Mouse (Mus musculus) megakaryocyte, embryonic 14.5 days (primary cell): ENCODE data around the gene Slc26a10. TPM values are rescaled to one million over a fixed set of nuclear protein-coding genes. Genes with fewer than 3 reads are reported as not detected.
"Not testable (repeated sequence)": the region's sequence is repeated elsewhere in the genome, so short reads cannot be mapped to it uniquely, and the experiment has no call there.

Experiments used
- H3K27me3 ChIP-seq: replicated peaks from 2 replicates; pipeline ENCODE3; 2012; ENCODE audit warnings: inconsistent platforms
- H3K36me3 ChIP-seq: replicated peaks from 2 replicates; pipeline ENCODE3; 2012; ENCODE audit warnings: low read length, inconsistent platforms, mixed read lengths
- H3K4me1 ChIP-seq: 2 replicates; pipeline ENCODE4 v1.6.1; 2012; ENCODE audit warnings: inconsistent platforms
- H3K4me3 ChIP-seq: replicated peaks from 2 replicates; pipeline ENCODE3; 2012; ENCODE audit warnings: moderate library complexity, mild to moderate bottlenecking, inconsistent platforms
- H3K9me3 ChIP-seq: 2 replicates; pipeline ENCODE4 v1.6.1; 2012; ENCODE audit warnings: inconsistent platforms
- FLI1 ChIP-seq: IDR thresholded peaks from 2 replicates; pipeline ENCODE4 v1.6.1; 2012; ENCODE audit warnings: low read length, inconsistent platforms, mixed read lengths
- GATA1 ChIP-seq: IDR thresholded peaks from 3 replicates; pipeline ENCODE4 v1.6.1; 2012; ENCODE audit warnings: mixed read lengths, low read length, inconsistent platforms, borderline replicate concordance
- polyA plus RNA-seq: library from polyadenylated mRNA; stranded (reverse); fragments of >175 nt; gene quantifications from 2 replicates; pipeline ENCODE4 v1.2.3, GENCODE M21; 2012; ENCODE audit warnings: low replicate concordance; ENCODE audit not compliant: insufficient read depth

The Slc26a10 gene
- polyA plus RNA-seq, 1 experiment: 0.23 TPM

GRCm38 (mm10) chr10:127135118-127135836 lies 45.2 kb downstream of the Slc26a10 start:
- Histone ChIP-seq H3K4me3 (no peak overlapping the region), H3K4me1 (peaks cover 48% of the 10 kb centered on the region)
- TF ChIP-seq FLI1: no peak
- TF ChIP-seq GATA1: no peak

GRCm38 (mm10) chr10:127134394-127135035 lies 45.9 kb downstream of the Slc26a10 start:
- H3K27me3 ChIP-seq, H3K4me3 ChIP-seq, H3K36me3 ChIP-seq, H3K9me3 ChIP-seq: not testable (repeated sequence)
- peaks cover 51% of the 10 kb centered on the region for H3K4me1 ChIP-seq

More at GRCm38 (mm10) chr10:127135118-127135836, 45.2 kb downstream of the Slc26a10 start:
- H3K36me3 ChIP-seq: no peaks in the 10 kb centered on the region
- H3K27me3 ChIP-seq: no peaks in the 10 kb centered on the region
- no peaks in the 10 kb centered on the region for H3K9me3 ChIP-seq

GRCm38 (mm10) chr10:127132469-127132868 lies 48.0 kb downstream of the Slc26a10 start:
- TF ChIP-seq FLI1 (no peak), GATA1 (no peak)
- no peak overlapping the region for H3K4me3 ChIP-seq
- H3K27me3 ChIP-seq: no peaks in the 10 kb centered on the region
- H3K4me1 ChIP-seq: peaks cover 68% of the 10 kb centered on the region
- no peaks in the 10 kb centered on the region for H3K36me3 ChIP-seq
- no peaks in the 10 kb centered on the region for H3K9me3 ChIP-seq

- no peaks in the 10 kb centered on the region for H3K9me3 ChIP-seq
- H3K27me3 ChIP-seq: no peaks in the 10 kb centered on the region
- H3K4me1 ChIP-seq: peaks cover 73% of the 10 kb centered on the region
- TF ChIP-seq GATA1 (no peak), FLI1 (no peak)
- peak overlapping the region; percentile 46 for H3K4me3 ChIP-seq
- H3K36me3 ChIP-seq: no peaks in the 10 kb centered on the region
Observed at GRCm38 (mm10) chr10:127129431-127129830, 51.0 kb downstream of the Slc26a10 start.

- no peak for TF ChIP-seq FLI1
- no peak for TF ChIP-seq GATA1
- no peaks in the 10 kb centered on the region for H3K36me3 ChIP-seq
- no peak overlapping the region for H3K4me3 ChIP-seq
- H3K4me1 ChIP-seq: peaks cover 82% of the 10 kb centered on the region
- no peaks in the 10 kb centered on the region for H3K27me3 ChIP-seq
- no peaks in the 10 kb centered on the region for H3K9me3 ChIP-seq
Observed at GRCm38 (mm10) chr10:127127711-127128279, 52.6 kb downstream of the Slc26a10 start.

- Histone ChIP-seq H3K27me3 (no peaks in the 10 kb centered on the region), H3K9me3 (no peaks in the 10 kb centered on the region), H3K4me1 (peaks cover 83% of the 10 kb centered on the region), H3K36me3 (no peaks in the 10 kb centered on the region), H3K4me3 (no peak overlapping the region)
- TF ChIP-seq FLI1 (no peak), GATA1 (no peak)
Observed at GRCm38 (mm10) chr10:127126579-127126978, 53.9 kb downstream of the Slc26a10 start.

GRCm38 (mm10) chr10:127125210-127126001 lies 55.0 kb downstream of the Slc26a10 start:
- TF ChIP-seq GATA1 (no peak), FLI1 (no peak)
- H3K9me3 ChIP-seq: no peaks in the 10 kb centered on the region
- H3K27me3 ChIP-seq: no peaks in the 10 kb centered on the region
- no peaks in the 10 kb centered on the region for H3K36me3 ChIP-seq
- peaks cover 80% of the 10 kb centered on the region for H3K4me1 ChIP-seq
- H3K4me3 ChIP-seq: no peak overlapping the region

GRCm38 (mm10) chr10:127123436-127123805 lies 57.0 kb downstream of the Slc26a10 start:
- peak overlapping the region; percentile 85 for H3K4me3 ChIP-seq

GRCm38 (mm10) chr10:127122784-127123435 lies 57.5 kb downstream of the Slc26a10 start:
- peaks cover 20% of the 10 kb centered on the region for H3K36me3 ChIP-seq
- H3K4me3 ChIP-seq: peak overlapping the region; percentile 85
- H3K4me1 ChIP-seq: peaks cover 81% of the 10 kb centered on the region
- TF ChIP-seq FLI1 (no peak), GATA1 (no peak)
- no peaks in the 10 kb centered on the region for H3K9me3 ChIP-seq
- H3K27me3 ChIP-seq: no peaks in the 10 kb centered on the region

More at GRCm38 (mm10) chr10:127123436-127123805, 57.0 kb downstream of the Slc26a10 start:
- Histone ChIP-seq H3K36me3 (peaks cover 15% of the 10 kb centered on the region), H3K4me1 (peaks cover 86% of the 10 kb centered on the region), H3K9me3 (no peaks in the 10 kb centered on the region), H3K27me3 (no peaks in the 10 kb centered on the region)
- TF ChIP-seq GATA1: no peak
- TF ChIP-seq FLI1: no peak
